Mouse (Mus musculus) hindbrain, embryonic 13.5 days (tissue): ENCODE results near the gene Gm14391. TPM values are rescaled to one million over a fixed set of nuclear protein-coding genes. Genes with fewer than 3 reads are reported as not detected.
"Not testable (repeated sequence)": the region's sequence is repeated elsewhere in the genome, so short reads cannot be mapped to it uniquely, and the experiment has no call there.

ENCODE experiments used
- ATAC-seq: fragments of 200-750 bp; cut with Nextera tagmentation; 2 replicates; pipeline ENCODE4 v1.8.0; 2017; ENCODE audit warnings: moderate TSS enrichment; ENCODE audit not compliant: low FRiP score
- H3K27ac ChIP-seq: fragments of 300-500 bp; sonication (generic); 2 replicates; pipeline ENCODE4 v1.5.1; 2015; ENCODE audit warnings: inconsistent platforms, mild to moderate bottlenecking, moderate library complexity
- H3K27me3 ChIP-seq: fragments of 300-500 bp; sonication (generic); 2 replicates; pipeline ENCODE4 v1.6.1; 2015; ENCODE audit warnings: mild to moderate bottlenecking, inconsistent platforms
- H3K36me3 ChIP-seq: fragments of 300-500 bp; sonication (generic); 2 replicates; pipeline ENCODE4 v1.6.1; 2015; ENCODE audit warnings: mild to moderate bottlenecking, inconsistent platforms
- H3K4me1 ChIP-seq: fragments of 300-500 bp; sonication (generic); replicated peaks from 2 replicates; pipeline ENCODE4 v1.6.1; 2015; ENCODE audit warnings: inconsistent platforms
- H3K4me2 ChIP-seq: fragments of 300-500 bp; sonication (generic); 2 replicates; pipeline ENCODE4 v1.6.1; 2015; ENCODE audit warnings: inconsistent platforms, mild to moderate bottlenecking, moderate library complexity
- H3K4me3 ChIP-seq: fragments of 300-500 bp; sonication (generic); 2 replicates; pipeline ENCODE4 v1.5.1; 2015; ENCODE audit warnings: mild to moderate bottlenecking, inconsistent platforms
- H3K9ac ChIP-seq: fragments of 300-500 bp; sonication (generic); 2 replicates; pipeline ENCODE4 v1.6.1; 2015; ENCODE audit warnings: mild to moderate bottlenecking, inconsistent platforms
- H3K9me3 ChIP-seq: fragments of 300-500 bp; sonication (generic); 2 replicates; pipeline ENCODE4 v1.6.1; 2016; ENCODE audit warnings: inconsistent platforms
- WGBS: fragments of 180-500 bp; shearing (Covaris S2); methylation state at CpG from one replicate; pipeline ENCODE4 v1.1.7; 2015; 5-methylcytosine and 5-hydroxymethylcytosine counted together
- polyA plus RNA-seq: library from polyadenylated mRNA; unstranded; fragments of >200 nt; fragmentation: Nextera tagmentation; extraction: Ambion mirVana; gene quantifications from 2 replicates; pipeline ENCODE4 v1.2.1, GENCODE M21; 2015

Gm14391 gene
- polyA plus RNA-seq: 7.3 and 8.0 TPM in 2 replicates

DNA sequence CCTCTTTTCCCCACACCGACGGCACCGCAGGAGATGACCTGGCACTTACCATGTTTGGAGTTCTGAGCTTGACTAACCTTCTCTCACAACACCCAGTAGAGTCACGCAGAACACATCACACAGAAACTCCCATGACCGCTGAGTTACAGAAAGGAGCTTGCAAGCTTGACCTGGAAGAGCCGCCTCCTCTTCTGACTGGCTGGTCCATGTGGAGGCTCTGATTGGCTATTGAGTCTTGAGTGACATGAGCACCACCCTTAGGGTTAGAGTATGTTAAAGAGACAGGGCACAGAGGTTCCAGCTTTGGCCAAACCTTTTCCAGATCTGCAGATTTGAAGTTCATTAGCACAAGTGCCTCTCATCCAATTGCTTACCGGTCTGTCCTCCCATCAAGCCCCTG lies at the start of gene Gm14391:
Gene Gm14391, minus strand, starts transcription at position 186 of the 400 bp plus-strand sequence.
- H3K36me3 ChIP-seq, H3K27me3 ChIP-seq, ATAC-seq, H3K4me3 ChIP-seq, H3K9ac ChIP-seq, H3K9me3 ChIP-seq, H3K27ac ChIP-seq, H3K4me2 ChIP-seq, H3K4me1 ChIP-seq: not testable (repeated sequence)
- WGBS: no CpG with 5 or more reads among the region's 7 CpGs

DNA sequence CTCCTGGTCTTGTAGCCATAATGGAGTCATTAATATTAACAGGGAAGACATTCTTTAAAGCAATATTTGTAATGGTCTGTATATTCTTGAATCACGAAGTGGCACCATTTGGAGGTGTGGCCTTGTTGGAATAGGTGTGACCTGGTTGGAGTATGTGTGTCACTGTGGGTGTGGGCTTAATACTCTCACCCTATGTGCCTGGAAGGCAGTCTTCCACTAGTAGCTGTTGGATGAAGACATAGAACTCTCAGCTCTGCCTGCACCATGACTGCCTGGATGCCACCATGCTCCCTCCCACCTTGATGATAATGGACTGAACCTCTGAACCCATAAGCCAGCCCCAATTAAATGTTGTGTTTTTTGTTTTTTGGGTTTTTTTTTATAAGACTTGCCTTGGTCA lies 27.7 kb downstream of the Gm14391 start:
- H3K9ac ChIP-seq, ATAC-seq, H3K4me2 ChIP-seq, H3K27ac ChIP-seq, H3K4me3 ChIP-seq, H3K27me3 ChIP-seq, H3K4me1 ChIP-seq, H3K9me3 ChIP-seq, H3K36me3 ChIP-seq: not testable (repeated sequence)
- 48% methylated on average over 1 of the region's 1 CpGs for WGBS

DNA sequence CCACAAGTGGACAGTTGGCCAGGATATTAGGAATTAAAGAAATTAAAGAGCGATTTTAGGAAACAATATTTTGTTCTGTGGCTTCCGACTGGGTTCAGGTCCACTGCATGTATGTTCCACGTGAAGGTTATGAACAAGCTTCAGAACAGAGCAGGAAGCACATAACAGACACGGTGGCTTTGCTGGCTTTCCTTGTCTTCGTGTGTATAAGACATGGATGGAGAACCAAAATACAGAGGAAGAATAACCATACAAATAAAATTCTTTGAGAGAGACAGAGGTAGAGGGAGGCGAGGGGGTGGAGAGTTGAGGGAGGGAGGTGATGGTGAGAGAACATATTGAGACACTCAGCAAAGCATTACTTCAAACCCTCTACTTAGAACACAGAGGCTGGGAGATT lies 30.4 kb downstream of the Gm14391 start:
- H3K4me1 ChIP-seq: no peaks in the 10 kb centered on the region
- no peaks in the 10 kb centered on the region for H3K27me3 ChIP-seq
- no peaks in the 10 kb centered on the region for H3K9me3 ChIP-seq
- H3K36me3 ChIP-seq: no peaks in the 10 kb centered on the region
- no peak overlapping the region for H3K27ac ChIP-seq
- H3K4me3 ChIP-seq: no peak overlapping the region
- no peak overlapping the region for H3K4me2 ChIP-seq
- no peak for ATAC-seq
- no peak overlapping the region for H3K9ac ChIP-seq
- WGBS: 86% methylated on average over 6 of the region's 6 CpGs

DNA sequence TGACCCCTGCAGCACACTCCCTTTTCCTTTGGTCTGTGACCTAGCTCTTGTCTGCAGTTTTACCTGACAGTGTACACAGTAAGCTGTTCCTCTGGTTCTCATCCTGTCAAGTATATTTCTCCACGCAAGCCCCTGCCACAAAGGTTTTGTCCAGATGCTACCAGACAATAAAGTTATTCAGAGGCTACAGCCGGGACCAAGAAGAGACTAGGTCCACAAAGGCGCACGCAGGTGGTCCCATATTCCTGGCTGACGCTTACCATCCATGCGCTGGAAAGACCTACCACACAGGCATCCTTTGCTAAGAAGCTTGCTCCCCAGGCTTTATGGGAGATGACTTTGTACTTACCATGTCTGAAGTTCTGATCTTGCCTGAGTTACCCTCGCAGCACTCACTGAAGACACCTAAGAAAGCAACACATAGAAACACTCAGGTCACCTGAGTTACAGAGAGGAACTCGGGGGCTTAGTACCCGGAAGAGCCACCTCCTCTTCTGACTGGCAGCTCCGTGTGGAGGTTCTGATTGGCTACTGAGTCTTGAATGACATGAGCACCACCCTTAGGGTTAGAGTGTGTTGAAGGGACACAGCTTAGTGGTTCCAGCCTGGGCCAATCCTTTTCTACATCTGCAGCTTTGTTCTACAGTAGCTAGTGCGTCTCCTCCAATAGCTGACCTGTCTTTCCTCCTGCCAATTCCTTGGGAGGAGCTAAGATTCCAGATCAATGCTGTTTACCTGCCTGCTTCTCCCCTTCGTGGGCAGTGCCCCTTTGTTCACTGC lies 31.1 kb downstream of the Gm14391 start, which contains the start of gene Gm14443:
Gene Gm14443, minus strand, starts transcription at position 471 of the 780 bp plus-strand sequence.
- H3K4me3 ChIP-seq, H3K27ac ChIP-seq, H3K4me1 ChIP-seq, H3K9ac ChIP-seq, H3K36me3 ChIP-seq, H3K27me3 ChIP-seq, ATAC-seq, H3K9me3 ChIP-seq, H3K4me2 ChIP-seq: not testable (repeated sequence)
- 79% methylated on average over 12 of the region's 12 CpGs for WGBS

DNA sequence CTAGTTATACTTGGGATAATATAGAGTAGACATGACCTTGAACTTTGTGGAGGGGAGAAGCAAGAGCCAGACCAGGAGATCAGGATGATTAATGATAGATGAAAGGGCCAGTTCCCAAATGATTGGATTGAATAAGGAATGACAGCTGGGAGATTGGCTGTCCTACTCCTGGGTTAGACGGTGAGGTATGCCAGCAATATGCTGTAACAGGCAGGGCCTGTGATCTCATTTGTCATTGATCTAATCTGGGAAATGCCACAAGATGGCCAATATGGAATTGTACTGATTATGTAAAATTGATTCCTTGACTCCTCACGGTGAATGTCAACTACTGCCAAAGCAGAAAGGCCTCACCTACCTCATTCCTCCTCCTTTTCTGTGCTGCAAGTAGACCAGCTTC lies 32.7 kb downstream of the Gm14391 start:
- ATAC-seq, H3K4me2 ChIP-seq, H3K9ac ChIP-seq, H3K27ac ChIP-seq, H3K27me3 ChIP-seq, H3K9me3 ChIP-seq, H3K4me1 ChIP-seq, H3K36me3 ChIP-seq, H3K4me3 ChIP-seq: not testable (repeated sequence)
- WGBS: 90% methylated on average over 2 of the region's 2 CpGs

DNA sequence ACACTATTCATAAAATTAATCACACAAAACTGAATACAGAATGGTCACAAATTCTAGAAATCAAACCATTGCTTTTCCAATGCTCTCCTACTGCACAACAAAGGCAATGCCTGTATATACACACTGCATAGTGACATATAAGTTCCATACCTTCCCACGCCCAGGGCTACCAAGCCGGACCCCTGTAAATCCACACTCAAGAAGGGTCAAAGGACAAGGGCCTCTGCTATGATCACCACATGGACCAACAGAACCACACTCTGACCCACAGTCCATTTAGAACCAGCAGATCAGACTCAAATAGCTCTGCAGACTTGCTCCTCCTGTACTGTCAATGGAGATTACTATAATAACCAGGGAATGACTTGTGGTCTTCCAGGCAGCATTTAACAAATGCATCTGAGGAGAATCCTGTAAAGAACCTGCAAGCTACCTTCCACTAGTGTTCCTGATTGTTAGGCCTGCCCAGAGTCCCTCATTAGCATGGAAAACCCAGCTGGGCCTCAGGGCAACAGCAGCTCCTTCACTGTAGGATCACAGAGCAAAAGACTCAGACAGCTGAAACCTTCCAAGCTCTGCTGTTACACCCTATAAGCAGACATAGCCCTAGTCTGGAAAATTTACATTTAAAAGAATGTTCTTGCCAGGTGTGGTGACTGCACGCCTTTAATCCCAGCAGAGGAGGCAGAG lies 33.7 kb downstream of the Gm14391 start:
- not testable (repeated sequence) for H3K27ac ChIP-seq, H3K9me3 ChIP-seq, H3K36me3 ChIP-seq, H3K4me3 ChIP-seq, H3K4me2 ChIP-seq, ATAC-seq, H3K27me3 ChIP-seq, H3K4me1 ChIP-seq, H3K9ac ChIP-seq
- WGBS: 86% methylated on average over 3 of the region's 3 CpGs

DNA sequence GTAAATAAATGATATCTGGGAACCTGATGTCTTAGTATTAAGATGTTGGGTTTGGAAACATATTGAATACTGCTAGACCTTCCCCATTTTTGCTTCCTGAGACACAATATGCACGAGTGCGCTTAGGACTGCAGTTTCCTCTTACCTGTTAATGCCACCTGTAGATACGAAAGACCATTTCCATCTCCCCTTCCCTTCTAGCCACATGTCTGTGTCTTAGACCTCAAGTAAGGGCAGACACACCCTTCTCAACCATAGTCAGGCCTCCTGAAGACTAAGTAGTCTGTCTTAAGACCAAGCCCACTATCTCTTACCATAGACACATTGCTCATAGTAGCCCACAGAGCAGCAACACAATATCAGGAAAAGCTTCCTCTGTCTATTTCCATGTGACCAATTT lies 34.6 kb downstream of the Gm14391 start:
- Histone ChIP-seq H3K4me3 (no peak overlapping the region), H3K36me3 (no peaks in the 10 kb centered on the region), H3K27me3 (no peaks in the 10 kb centered on the region), H3K9ac (no peak overlapping the region), H3K4me2 (no peak overlapping the region), H3K4me1 (no peaks in the 10 kb centered on the region), H3K9me3 (no peaks in the 10 kb centered on the region), H3K27ac (no peak overlapping the region)
- WGBS: 95% methylated on average over 3 of the region's 3 CpGs
- ATAC-seq: no peak

DNA sequence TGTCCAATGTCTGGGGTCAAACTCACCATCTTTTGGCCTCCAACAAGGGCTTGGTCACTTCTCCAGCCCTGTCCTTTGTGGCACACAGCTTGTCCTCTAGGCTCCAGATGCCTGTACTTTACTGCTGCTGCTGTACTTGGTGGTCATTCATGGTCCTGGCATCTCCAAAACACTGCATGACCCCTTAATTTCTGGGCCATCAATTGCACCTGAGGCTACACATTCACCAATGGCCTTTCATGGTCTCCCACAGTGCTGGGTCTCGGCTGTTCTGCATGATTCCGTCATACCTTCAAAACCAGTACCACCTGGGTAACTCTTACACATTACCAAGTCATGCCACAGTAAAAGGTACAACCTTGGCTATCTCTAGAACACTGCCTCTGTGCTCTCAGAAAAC lies 39.8 kb downstream of the Gm14391 start:
- WGBS: 83% methylated on average over 2 of the region's 2 CpGs

DNA sequence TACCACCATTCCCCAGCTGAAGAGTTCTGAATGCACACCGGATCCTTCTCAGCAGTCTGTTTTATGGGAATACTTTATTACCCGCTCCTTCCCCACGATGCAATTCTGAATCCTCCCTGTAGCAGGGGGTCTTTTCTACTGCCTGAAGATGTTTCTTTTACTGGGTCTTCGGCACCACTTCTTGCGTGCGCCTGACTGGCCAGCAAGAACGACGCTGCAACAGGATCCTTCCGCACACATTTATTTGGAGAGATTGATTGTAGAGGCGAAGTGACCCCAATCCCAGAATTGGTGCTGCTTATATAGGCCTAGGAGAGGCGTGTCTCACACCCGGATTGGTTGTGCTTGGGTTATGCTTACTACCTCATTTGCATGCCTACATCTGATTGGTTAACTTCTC lies 41.6 kb downstream of the Gm14391 start:
- H3K27ac ChIP-seq, H3K27me3 ChIP-seq, H3K36me3 ChIP-seq, H3K9ac ChIP-seq, H3K4me3 ChIP-seq, H3K4me1 ChIP-seq, ATAC-seq, H3K4me2 ChIP-seq: not testable (repeated sequence)
- WGBS: 94% methylated on average over 12 of the region's 12 CpGs
- H3K9me3 ChIP-seq: peaks cover 11% of the 10 kb centered on the region; the same call in 1 of the 2 replicates

More for the DNA sequence above, 39.8 kb downstream of the Gm14391 start:
- H3K27me3 ChIP-seq, H3K4me2 ChIP-seq, H3K9me3 ChIP-seq, ATAC-seq, H3K36me3 ChIP-seq, H3K27ac ChIP-seq, H3K4me3 ChIP-seq, H3K9ac ChIP-seq, H3K4me1 ChIP-seq: not testable (repeated sequence)

DNA sequence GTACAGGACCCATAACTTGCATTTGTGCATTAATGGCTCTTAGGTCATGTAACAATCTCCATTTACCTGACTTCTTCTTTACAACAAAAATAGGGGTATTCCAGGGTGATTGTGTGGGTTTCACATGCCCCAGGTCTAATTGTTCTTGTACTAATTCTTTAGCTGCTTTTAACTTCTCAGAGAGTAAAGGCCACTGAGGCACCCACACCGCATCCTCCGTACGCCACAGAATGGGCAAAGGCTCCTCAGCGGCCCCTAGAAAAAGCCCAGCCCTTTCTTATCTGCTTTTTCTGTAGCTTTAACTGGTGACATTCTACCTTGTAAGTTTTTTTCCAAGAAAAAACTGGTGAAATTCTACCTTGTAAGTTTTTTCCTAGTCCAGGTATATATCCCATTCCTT lies 45.3 kb downstream of the Gm14391 start:
- ATAC-seq, H3K4me1 ChIP-seq, H3K27ac ChIP-seq, H3K4me3 ChIP-seq, H3K4me2 ChIP-seq, H3K9ac ChIP-seq, H3K27me3 ChIP-seq, H3K36me3 ChIP-seq: not testable (repeated sequence)
- 89% methylated on average over 4 of the region's 4 CpGs for WGBS
- peaks cover 18% of the 10 kb centered on the region for H3K9me3 ChIP-seq

DNA sequence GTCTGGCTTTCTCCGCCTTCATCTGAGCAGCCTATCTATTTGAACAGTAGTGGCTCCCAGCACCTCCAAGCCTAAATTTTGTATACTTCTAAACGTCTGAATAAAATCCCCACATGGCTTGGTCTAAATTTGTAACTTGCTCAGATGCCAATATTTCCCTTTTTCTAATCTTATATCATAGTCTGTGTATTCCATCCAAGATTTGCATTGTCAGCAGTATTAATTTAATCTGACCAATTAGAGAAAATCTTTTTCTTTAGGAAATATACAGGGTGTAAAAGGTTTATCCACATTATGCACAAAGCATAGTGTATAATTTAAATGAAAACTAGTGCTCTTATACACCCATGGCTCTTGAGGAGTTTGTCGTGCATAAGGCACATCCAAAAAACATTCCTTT lies 48.1 kb downstream of the Gm14391 start:
- no peaks in the 10 kb centered on the region for H3K4me1 ChIP-seq
- WGBS: 86% methylated on average over 3 of the region's 3 CpGs
- no peak overlapping the region for H3K9ac ChIP-seq
- H3K4me3 ChIP-seq: no peak overlapping the region
- H3K27ac ChIP-seq: no peak overlapping the region
- no peaks in the 10 kb centered on the region for H3K36me3 ChIP-seq
- ATAC-seq: no peak
- no peaks in the 10 kb centered on the region for H3K27me3 ChIP-seq
- H3K9me3 ChIP-seq: peaks cover 20% of the 10 kb centered on the region
- no peak overlapping the region for H3K4me2 ChIP-seq

DNA sequence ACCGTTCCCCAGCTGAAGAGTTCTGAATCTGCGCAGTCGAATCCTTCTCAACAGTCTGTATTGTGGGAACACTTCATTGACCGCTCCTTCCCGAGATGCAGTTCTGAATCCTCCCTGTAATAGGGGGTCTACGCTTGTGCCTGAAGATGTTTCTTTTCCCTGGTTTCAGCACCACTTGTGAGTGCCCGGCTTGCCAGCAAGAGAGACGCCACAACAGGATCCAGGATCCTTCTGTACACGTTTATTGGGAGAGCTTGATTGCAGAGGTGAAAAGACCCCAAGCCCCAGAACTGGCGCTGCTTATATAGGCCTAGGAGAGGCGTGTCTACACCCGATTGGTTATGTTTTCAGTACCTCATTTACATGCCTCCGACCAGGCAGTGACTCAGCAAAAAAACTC lies 50.0 kb downstream of the Gm14391 start:
- H3K27me3 ChIP-seq: no peaks in the 10 kb centered on the region
- no peak for ATAC-seq
- no peak overlapping the region for H3K27ac ChIP-seq
- H3K4me3 ChIP-seq: no peak overlapping the region
- H3K9me3 ChIP-seq: peaks cover 19% of the 10 kb centered on the region
- no peaks in the 10 kb centered on the region for H3K4me1 ChIP-seq
- WGBS: 92% methylated on average over 13 of the region's 13 CpGs
- H3K9ac ChIP-seq: no peak overlapping the region
- H3K36me3 ChIP-seq: no peaks in the 10 kb centered on the region
- H3K4me2 ChIP-seq: no peak overlapping the region

DNA sequence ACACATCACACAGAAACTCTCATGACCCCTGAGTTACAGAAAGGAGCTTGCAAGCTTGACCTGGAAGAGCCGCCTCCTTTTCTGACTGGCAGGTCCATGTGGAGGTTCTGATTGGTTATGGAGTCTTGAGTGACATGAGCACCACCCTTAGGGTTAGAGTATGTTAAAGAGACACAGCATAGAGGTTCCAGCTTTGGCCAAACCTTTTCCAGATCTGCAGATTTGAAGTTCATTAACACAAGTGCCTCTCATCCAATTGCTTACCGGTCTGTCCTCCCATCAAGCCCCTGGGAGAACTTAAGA lies 64.8 kb downstream of the Gm14391 start, which contains the start of gene Gm14399:
Gene Gm14399, minus strand, starts transcription at position 20 of the 303 bp plus-strand sequence.
- 0% methylated on average over 1 of the region's 2 CpGs for WGBS
- not testable (repeated sequence) for H3K27ac ChIP-seq
- H3K9ac ChIP-seq: peak within 1 kb of the TSS; percentile 66

More for the DNA sequence above, 64.8 kb downstream of the Gm14391 start, which contains the start of gene Gm14399:
- Histone ChIP-seq H3K4me2 (peak within 1 kb of the TSS; percentile 46), H3K4me3 (peak within 1 kb of the TSS; percentile 46)
- not testable (repeated sequence) for ATAC-seq, H3K4me1 ChIP-seq, H3K9me3 ChIP-seq, H3K36me3 ChIP-seq, H3K27me3 ChIP-seq
